Mouse (Mus musculus) retina, postnatal 1 day (tissue): ENCODE measurements at regions not wholly inside any gene's neighbourhood (a gene's known extent, or its start where the extent isn't known, plus 50 kb on each side); places are given as distances from the start of the nearest gene placed in this dataset.
A peak's percentile ranks its signal among the peaks of the same experiment; 100 is the strongest.

Source experiments
- DNase-seq: peaks from one replicate; pipeline ENCODE4 v3.0.0-alpha.2; 2012

DNA sequence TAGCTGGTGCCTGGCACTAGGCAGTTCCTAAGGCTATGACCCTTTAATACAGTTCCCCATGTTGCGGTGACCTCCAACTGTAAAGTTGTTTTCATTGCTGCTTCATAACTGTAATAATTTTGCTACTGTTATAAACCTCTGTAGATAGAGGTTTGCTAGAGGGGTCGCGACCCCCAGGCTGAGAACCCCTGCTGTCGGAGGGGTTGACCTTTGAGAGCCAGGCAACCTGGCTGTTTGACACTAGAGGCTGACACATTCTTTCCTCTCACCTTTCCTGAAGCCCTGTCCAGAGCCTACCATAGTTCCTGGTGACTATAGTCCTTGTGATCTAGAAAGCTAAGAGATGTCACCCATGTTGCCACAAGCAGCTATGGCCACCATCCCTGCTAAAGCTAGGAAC is 272.9 kb downstream of the Matn1 start:
- no peak for DNase-seq

GRCm38 (mm10) chr4:131217571-131218155 is 273.5 kb downstream of the Matn1 start:
- DNase-seq: peak; percentile 49

GRCm38 (mm10) chr4:131220966-131221365 is 276.8 kb downstream of the Matn1 start:
- no peak for DNase-seq

DNA sequence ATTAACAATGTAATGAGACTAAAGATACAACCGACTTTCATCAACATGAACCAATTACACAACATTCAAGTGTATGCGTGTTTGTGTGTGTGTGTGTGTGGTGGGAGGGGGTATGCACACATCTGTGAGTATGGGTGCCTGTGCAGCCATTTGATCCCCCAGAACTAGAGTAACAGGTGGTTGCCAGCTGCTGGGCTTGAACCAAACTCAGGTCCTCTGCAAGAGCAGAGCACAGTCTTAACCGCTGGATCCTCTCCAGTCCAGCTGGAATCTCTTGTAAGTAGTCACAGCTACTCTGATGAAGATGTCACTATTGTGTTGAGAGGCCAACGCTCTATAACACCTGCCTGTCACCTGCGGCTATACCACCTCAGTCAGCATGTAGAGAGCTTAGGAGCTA is 286.2 kb downstream of the Matn1 start:
- DNase-seq: no peak

- peak; percentile 68 for DNase-seq
Observed at GRCm38 (mm10) chr4:131236611-131237031, 292.4 kb downstream of the Matn1 start.

DNA sequence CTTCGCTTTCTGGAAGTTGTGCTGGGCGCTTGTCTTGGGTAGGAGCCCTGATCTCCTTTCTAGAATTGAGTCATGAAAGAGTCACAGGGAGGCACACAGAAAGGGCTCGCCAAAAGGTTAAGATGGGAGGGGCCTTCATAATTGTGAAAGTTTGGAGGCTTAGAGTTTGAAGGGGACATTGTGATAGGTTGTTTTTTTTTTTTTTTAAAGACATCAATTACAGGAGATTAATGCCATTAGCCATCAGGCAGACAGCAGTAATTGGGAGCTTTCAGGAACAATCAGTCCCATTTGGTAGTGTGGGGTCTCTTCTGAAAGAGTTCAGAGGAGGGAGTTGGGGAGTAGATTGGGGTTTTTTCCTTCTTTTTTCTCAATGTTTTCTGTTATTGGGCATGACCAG is 294.4 kb downstream of the Matn1 start:
- DNase-seq: peak; percentile 57

- DNase-seq: no peak
Observed at GRCm38 (mm10) chr4:131239132-131239531, 294.9 kb downstream of the Matn1 start.

- DNase-seq: no peak
Observed at GRCm38 (mm10) chr4:131240457-131240856, 296.3 kb downstream of the Matn1 start.

- peak; percentile 26 for DNase-seq
Observed at GRCm38 (mm10) chr4:131242250-131242649, 298.1 kb downstream of the Matn1 start.

- DNase-seq: peak; percentile 48
Observed at GRCm38 (mm10) chr4:131243744-131244387, 299.7 kb downstream of the Matn1 start.

DNA sequence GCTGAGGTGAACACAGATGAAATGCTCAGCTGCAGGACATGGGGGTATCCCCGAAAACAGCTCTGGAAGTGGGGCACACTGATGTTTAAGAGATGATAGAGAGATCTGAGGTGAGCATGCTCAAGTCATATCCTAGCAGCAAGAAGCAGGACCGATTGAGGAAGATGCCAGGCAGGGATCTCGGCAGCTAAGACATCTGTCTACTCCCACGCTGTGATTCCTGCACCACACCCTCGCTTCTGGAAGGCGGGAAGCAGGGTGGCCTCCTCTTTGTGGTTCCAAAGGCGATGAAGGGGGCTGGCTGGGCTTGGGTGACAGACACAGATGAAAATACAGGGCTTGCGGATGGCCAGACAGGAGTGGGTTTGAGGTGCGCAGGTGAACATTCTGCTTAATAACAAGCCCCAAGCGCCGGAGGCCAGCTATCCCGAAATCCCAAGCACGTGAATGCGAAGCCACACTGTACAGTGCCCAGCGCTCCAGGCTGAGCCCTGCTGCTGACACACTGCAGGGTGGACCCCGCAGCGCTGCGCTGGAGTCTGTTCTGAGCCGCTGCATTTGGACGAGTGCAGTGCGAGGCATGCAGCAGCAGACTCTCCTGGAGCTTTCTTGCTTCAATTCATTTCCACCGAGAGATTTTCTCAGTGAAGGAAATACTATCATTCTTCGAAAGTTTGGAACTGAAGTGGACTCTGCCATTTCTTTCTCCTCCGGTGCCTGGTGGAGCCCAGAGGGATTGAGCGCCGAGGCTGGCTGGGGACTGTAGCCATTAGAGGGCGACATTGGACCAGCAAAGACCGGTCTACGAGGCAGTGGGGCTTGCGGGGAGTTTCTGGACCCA is 308.6 kb downstream of the Matn1 start:
- DNase-seq: peak; percentile 86

- DNase-seq: no peak
Observed at GRCm38 (mm10) chr4:131253443-131253817, 309.2 kb downstream of the Matn1 start.

DNA sequence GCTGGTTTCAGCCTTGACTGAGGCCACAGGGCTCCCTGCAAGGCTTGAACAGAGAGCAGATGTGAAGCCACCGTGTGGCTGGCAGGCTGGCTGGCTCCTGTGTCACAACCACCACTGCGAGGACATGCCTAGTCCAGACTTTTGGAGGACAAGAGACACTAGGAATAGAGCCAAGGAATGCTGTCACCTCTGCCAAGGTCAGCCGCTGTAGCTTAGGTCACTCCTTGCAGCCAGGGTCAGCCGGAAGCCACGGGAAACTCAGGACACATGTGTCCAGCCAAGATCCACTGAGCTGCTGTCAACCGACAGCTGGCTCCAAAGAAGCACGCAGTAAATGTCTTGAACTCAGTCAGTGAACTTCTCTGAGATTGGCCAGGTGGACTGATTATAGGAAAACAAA is 310.1 kb downstream of the Matn1 start:
- peak; percentile 20 for DNase-seq

DNA sequence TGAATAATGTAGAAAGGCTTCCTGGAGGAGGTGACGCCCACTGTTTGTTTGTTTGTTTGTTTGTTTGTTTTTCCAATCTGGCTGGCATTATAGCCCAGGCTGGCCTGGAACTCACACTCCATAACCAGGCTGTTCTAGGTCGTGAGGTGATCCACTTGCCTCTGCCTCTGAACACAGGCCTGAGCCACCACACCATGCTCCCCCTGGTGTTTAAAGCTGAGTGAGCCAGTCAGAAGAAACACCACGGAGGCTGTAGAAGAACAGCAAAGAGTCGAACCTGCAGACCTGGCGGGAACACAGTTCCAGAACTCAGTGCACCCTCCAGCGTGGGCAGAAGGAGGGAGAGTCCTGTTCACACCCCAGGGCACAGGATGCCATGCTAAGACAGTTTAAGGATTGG is 310.5 kb downstream of the Matn1 start:
- DNase-seq: peak; percentile 59

DNA sequence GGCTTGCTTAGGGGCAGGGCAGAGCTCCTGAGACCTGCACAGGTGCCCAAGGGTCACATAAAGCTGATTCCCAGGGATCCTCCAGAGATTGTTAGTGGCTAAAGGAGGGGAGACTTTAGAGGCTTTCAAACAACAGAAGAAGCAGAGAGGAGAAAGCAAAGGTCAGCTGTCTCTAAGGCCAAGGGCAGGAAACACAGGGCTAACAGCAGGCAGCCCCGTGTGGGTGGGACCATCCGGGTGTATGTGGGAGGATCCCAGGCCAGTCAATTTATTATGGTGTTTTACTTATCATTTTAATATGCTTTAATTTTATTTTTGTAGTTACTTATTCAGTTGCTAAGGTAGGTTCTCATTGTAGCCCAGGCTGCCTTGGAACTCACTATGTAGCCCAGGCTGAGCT is 317.1 kb downstream of the Matn1 start:
- DNase-seq: no peak

GRCm38 (mm10) chr4:131262909-131263308 is 318.7 kb downstream of the Matn1 start:
- no peak for DNase-seq

- peak; percentile 33 for DNase-seq
Observed at GRCm38 (mm10) chr4:131266764-131267163, 322.6 kb downstream of the Matn1 start.

GRCm38 (mm10) chr4:131267760-131268159 is 323.6 kb downstream of the Matn1 start:
- DNase-seq: peak; percentile 67

DNA sequence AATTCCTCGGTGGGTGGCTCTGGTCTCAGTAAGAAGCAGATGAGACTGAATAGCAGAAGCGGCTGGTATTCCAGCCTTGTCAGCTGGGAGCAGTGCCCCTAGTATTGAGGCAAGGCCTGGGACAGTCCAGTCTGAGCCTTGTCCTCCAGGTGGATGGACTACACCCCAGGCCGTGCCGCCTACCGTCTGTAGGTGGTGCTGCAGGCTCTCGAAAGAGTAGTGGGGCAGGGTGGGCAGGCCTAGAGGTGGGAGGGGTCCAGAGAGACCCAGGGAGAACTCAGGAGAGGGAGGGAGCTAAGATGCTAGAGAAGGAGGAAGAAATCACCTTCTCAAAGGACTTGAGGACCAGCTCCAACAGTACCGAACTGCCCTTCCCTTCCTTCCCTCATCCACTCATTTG is 326.0 kb downstream of the Matn1 start:
- DNase-seq: peak; percentile 62

DNA sequence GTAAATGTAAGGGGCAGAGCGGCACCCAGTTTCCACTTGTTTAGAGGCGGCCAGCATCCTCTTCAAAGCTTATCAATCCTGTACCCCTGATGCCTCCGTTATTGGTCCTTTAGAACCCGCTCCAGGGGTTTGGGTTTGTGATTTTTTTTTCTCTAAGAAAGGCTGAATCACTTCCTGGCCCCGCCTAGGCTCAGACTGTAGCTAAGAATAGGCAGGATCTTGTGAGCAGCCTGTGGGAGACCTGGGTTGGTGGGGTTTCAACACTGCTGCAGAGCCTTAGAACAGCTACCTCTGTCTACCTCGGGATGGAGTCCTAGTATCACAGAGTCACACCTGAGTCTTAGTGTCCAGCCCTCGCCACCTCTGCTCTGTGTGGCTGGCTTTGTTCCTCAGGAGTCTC is 327.9 kb downstream of the Matn1 start:
- no peak for DNase-seq

DNA sequence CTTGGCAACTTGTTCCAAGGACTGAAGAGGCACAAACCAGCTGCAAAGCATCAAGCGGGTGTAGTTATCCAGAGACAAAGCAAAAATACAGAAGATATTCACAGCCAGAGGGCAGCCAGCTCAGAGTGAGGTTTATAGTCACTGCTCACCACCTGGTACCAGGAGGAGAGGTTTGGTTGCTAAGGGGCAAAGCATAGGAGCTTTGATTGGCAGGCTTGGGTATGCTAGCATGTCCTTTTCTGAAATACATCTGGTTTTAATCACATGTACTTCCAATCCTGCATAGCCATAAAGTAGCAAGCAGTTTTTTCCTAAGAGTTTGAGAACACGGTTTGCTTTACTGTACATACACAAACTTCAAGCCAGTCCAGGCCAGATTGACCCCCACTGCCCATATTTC is 349.4 kb downstream of the Matn1 start:
- DNase-seq: no peak

- DNase-seq: no peak
Observed at GRCm38 (mm10) chr4:131298011-131298674, 354.0 kb downstream of the Matn1 start.

DNA sequence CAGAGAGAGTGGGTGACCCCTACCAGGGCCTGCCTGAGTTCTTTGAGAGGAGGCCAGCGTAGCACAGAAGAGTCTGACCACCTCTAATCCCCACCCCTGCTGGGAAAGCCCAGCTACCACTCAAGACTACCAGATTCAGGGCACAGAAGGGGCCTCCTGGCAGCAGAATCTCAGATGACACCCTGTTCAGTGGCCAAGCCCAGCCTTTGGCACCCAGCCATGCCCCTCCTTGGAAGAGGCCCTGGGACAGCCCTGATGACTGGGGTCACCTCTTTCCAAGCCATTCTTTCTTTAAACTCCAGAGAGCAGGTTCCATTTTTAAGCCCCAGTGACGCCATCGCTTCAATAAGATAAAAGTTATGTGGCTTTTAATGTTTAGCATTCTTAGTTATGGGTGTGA is 359.8 kb downstream of the Matn1 start:
- peak; percentile 82 for DNase-seq
